Mouse (Mus musculus) retina, adult 2 months (tissue): ENCODE measurements around the gene Grin3b.

Experiments used
- DNase-seq: peaks from one replicate; pipeline ENCODE4 v3.0.0-alpha.2; 2012; ENCODE audit warnings: low read depth, low spot score

Grin3b gene

GRCm38 (mm10) chr10:80016931-80017330 is 46.4 kb downstream of the Grin3b start:
- DNase-seq, result no peak

- no peak for DNase-seq
Measured at GRCm38 (mm10) chr10:80017361-80017760, 46.8 kb downstream of the Grin3b start.

DNA sequence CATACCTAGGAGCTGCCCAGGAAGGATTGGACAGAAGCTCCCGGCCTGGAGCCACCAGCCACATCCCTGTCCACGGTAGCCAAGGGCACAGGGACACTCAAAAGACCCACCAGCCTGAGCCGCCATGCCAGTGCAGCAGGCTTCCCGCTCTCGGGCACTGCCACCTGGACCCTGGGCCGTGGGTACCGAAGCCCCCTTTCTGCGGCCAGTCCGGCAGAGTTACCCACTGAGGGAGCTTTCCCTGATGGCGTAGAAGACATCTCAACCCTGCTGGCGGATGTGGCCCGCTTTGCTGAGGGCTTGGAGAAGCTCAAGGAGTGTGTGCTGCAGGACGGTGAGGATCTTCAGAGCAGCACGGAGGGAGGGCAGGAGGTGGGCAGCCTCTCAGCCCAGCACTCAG is 47.3 kb downstream of the Grin3b start:
- DNase-seq, result no peak

DNA sequence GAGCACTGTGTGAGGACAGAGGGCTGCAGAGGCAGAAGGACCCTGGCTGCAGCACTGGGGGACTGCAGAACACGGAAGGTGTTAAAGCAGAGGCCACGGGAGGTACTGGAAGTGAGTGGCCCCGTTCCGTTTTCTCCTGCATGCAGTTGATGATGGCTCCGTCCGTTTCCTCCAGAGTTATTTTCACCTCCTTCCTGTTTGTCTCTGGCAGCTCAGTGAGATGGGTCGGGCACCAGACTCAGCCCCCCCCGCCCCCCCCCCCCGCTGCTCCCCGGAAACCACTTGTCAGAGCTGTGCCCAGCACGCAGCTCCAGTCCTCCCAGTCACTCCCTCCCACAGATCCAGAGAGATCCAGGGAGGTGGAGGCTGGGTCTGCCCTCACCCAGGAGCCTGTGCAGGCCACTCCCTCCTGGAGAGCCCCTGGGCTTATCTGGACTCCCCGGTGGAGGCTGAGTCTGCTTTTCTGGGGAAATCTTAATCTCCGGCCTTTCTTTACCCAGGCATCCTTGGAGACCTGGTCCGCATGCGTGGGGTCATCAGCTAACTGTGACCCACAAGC is 48.3 kb downstream of the Grin3b start:
- no peak for DNase-seq

GRCm38 (mm10) chr10:80019471-80020131 is 49.1 kb downstream of the Grin3b start:
- DNase-seq, result no peak

GRCm38 (mm10) chr10:80020191-80020590 is 49.7 kb downstream of the Grin3b start:
- DNase-seq, result no peak

DNA sequence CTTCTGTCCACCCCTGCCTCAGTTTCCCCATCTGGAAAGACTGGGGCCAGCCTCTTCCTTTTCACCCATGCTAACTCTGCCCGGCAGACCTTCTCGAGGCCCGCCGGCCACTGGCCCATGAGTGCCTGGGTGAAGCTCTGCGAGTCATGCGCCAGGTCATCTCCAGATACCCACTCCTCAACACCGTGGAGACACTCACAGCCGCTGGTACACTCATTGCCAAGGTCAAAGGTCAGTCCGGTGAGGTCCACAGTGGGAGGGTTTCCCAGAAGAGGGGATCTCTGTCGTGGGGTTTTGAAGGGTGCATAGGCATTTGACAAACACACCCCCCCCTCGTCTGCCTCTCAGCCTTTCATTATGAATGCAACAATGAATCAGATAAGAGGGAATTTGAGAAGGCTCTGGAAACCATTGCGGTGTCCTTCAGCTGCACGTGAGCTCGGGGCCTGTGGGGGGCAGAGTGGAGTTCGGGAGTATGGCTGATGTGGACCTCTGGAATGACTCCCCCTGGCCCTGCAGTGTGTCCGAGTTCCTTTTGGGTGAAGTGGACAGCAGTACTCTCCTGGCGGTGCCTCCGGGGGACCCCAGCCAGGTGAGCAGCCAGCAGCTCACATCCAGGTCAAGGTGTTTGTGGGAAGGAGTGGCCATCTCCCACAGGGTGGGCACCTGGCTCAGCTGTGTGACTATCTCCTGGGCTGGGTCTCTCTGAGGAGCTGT is 50.2 kb downstream of the Grin3b start:
- no peak for DNase-seq

GRCm38 (mm10) chr10:80021320-80021641 is 50.8 kb downstream of the Grin3b start:
- DNase-seq, result no peak

DNA sequence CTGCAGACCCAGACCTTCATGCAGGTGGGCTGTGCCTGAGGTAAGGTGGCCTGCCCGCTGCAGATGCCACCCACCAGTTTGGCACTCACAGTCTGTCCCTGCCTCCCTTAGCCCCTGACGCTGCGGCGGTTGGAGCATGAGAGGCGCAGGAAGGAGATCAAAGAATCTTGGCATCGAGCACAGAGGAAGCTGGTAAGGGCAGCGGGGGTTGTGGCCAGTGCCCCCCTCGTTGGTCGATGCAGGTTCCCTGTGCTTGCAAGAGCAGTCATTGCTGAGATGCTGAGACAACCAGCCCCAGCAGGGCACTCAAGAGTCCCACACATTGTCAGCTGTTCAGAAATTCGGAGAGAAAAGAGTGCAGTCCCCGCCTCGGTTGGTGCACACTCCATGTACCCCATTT is 51.6 kb downstream of the Grin3b start:
- no peak for DNase-seq

GRCm38 (mm10) chr10:80022806-80023205 is 52.3 kb downstream of the Grin3b start:
- DNase-seq, result no peak

- no peak for DNase-seq
Measured at GRCm38 (mm10) chr10:80023758-80024157, 53.2 kb downstream of the Grin3b start.

DNA sequence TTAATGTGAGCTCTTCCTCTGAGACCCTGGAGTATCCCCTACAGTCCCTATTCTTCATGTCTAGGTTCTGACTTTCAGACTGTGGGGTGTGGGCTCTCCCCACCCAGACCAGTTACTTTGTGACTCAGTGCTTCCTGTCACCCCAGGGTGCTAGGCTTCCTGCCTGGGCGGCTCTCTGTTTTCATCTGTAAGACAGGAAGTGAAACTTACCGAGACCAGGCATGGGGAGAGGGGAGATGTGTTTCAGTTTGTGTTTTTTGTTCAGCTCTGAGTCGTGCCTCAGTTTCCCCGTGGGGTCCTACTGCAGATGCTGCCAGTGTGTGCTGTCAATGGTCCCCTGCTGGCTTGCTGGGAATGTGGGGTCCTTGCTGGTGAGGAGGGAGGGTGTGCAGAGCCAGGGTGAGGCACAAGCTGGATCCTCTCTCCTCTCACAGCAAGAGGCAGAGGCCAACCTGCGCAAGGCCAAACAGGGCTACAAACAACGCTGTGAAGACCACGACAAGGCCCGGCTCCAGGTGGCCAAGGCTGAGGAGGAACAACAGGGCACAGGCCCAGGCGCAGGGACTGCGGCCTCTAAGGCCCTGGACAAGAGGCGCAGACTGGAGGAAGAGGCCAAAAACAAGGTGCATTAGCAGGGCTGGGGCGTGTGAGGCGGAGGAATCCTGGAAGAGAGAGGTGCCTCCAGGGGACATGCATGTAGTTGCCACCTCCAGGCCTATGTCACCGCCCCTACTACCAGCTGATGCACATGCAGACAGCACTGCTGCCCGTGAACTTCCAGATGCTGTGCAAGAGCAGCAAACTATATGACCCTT is 53.9 kb downstream of the Grin3b start:
- no peak for DNase-seq

DNA sequence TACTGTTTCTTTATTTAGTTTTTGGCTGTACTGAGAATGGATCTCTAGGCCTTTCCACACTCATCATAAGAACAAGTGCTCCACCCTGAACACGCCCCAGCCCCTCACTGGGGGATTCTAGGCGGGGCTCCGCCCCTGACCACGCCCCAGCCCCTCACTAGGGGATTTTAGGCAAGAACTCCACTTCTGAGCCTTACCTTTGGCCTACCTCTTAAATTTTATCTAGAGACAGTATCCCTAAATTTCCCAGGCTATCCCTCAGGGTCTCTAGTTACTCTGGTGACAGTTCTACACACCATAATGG is 54.5 kb downstream of the Grin3b start:
- no peak for DNase-seq

- no peak for DNase-seq
Measured at GRCm38 (mm10) chr10:80025463-80025862, 54.9 kb downstream of the Grin3b start.

- no peak for DNase-seq
Measured at GRCm38 (mm10) chr10:80025889-80026288, 55.4 kb downstream of the Grin3b start.
